Mouse (Mus musculus) urinary bladder, adult 18-20 months (tissue): ENCODE data around the gene Cep83.

ENCODE experiments used
- DNase-seq, 2 experiments: peaks; one replicate each; pipeline ENCODE4 v3.0.0; 2022; ENCODE audit warnings: low spot score in 2 of 2, mixed read lengths in 2 of 2

The Cep83 gene

DNA sequence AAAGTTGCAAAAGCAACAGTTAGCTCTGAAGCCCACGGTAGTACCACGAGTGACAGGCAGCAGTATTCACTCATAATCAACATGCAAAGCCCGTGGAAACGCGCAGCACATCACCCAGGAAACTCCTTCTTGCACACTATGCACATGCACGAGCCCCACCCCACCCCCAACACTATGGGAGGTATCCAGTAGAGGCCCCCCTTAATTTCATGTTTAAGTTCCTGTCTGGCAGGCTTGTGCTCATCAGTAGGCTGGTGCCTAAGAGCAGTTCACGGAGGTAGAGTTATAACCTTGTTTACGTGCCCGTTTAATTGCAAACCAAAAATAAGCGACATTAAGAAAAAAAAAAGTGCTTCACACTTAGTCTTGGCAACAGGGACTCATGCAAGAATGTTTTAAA, 138.9 kb downstream of the Cep83 start:
- DNase-seq, result no peak

DNA sequence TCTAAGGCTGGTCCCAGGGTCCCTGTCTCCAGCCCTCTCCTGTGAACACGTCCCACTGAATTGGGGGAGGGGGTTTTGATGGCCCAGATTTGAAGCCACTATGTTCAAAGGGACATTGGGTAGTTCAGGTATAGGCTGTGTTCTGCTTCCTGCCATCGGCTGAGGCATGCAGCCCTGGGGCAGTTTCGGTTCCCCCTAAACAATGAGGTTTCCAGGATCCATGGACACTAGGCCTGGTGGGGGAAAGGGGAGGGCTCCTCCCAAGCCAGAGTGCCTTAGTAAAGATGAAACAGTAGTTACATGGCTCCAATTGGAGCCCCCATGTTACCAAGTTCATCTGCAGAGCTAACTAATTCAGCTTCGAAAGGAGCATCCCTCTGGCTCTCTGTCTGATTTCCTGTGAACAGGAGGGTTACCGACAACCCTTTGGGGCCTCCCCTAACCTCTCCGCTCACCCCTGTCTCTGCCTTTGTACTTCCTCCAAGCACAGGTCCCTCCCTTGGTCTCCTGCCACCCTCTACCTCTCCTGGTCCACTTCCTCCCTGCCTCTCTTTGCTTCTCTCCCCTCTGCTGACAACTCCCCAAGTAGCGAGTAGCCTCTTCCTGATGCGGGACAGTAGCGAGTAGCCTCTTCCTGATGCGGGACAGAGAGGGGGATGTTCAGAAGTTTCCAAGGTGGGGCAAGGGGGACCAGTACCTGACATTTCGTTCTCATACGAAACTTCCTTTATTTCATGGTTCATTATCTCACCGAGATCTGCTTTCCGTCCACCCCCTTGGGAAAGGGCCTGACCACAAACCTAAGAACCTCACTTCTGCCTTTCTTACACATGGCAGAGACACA, 139.7 kb downstream of the Cep83 start:
- DNase-seq, result no peak

DNA sequence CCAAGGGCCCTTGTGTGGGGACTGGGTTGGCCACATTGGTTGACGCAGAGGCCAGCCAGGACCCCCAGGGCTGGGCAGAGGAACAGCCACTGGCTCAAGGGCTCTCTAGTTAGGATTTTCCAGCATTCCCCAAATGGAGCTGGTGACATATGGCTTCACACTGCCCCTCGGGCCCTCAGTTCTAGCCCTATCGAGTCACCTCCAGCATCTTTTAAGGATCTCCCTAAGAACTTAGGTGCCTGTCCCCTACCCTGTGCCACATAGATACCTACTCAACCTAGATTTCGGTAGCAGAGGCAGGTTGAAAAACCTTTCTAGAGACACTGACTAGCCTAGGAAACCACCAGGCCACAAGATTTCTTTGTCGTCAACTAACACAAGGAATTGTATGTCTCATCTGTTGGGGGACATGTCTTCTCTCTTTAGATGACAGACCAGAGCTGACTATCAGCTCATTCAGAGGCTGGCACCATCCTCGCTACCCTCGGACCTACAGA, 140.3 kb downstream of the Cep83 start:
- no peak for DNase-seq

DNA sequence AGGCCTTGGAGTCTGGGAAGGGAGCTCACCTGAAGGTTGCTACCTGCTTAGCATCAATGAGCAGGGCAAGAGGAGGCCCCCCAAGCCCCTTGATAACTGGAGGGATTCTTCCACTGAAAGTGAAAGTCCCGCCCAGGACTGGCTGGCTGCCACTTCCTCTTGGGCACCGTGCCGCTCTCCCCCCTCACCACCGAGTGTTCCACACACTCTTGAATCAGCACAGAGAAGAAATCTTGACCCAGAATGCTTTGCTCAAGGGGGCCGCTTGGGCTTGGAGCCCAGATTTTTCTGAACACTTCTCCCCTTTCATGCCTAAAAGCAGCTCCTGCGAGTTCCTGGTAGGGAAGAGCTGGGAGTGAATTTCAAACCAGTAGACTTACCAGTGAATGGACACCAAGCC, 141.0 kb downstream of the Cep83 start:
- DNase-seq, result peak; percentile 31 to 37

DNA sequence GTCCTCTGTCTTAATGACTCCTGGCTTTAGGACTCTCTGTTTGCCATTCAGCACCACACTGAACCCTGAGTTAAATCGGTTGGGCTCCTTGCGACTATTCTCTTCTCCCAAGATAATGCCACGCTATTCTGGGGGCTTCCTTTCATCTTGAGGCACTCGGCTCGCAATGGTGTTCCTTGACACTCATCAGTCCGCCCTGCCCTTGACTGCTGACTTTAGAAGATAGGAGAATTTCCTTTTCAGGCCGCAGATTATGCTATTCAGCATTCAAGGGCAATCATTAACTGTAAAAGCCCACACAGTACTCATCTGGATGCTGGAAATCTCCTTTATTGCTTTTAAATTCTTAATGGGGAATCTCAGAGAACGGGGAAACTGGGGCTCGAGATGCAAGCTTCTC, 147.4 kb downstream of the Cep83 start:
- no peak for DNase-seq
